Mouse (Mus musculus) left cerebral cortex, adult 11 months (tissue): ENCODE measurements around the gene Mrps14.

Experiments
- DNase-seq: peaks from one replicate; pipeline ENCODE4 v3.0.0; 2022; ENCODE audit warnings: low spot score

Mrps14 gene

GRCm38 (mm10) chr1:160227850-160228249 lies 32.8 kb downstream of the Mrps14 start:
- no peak for DNase-seq

GRCm38 (mm10) chr1:160231013-160231412 lies 36.0 kb downstream of the Mrps14 start:
- DNase-seq = no peak

- DNase-seq = no peak
Measured at GRCm38 (mm10) chr1:160232113-160232512, 37.1 kb downstream of the Mrps14 start.

GRCm38 (mm10) chr1:160233921-160234320 lies 38.9 kb downstream of the Mrps14 start:
- no peak for DNase-seq

- DNase-seq = no peak
Measured at GRCm38 (mm10) chr1:160237981-160238380, 43.0 kb downstream of the Mrps14 start.

GRCm38 (mm10) chr1:160238852-160239443 lies 43.9 kb downstream of the Mrps14 start:
- DNase-seq = no peak

GRCm38 (mm10) chr1:160240091-160240490 lies 45.1 kb downstream of the Mrps14 start:
- DNase-seq = no peak

- no peak for DNase-seq
Measured at GRCm38 (mm10) chr1:160244689-160245088, 49.7 kb downstream of the Mrps14 start.

GRCm38 (mm10) chr1:160245954-160246353 lies 50.9 kb downstream of the Mrps14 start:
- DNase-seq = no peak

- DNase-seq = no peak
Measured at GRCm38 (mm10) chr1:160246844-160247243, 51.8 kb downstream of the Mrps14 start.

GRCm38 (mm10) chr1:160247473-160247872 lies 52.5 kb downstream of the Mrps14 start:
- no peak for DNase-seq

- no peak for DNase-seq
Measured at GRCm38 (mm10) chr1:160249786-160250185, 54.8 kb downstream of the Mrps14 start.

GRCm38 (mm10) chr1:160250782-160251181 lies 55.8 kb downstream of the Mrps14 start:
- no peak for DNase-seq

GRCm38 (mm10) chr1:160251388-160252007 lies 56.5 kb downstream of the Mrps14 start:
- DNase-seq = no peak
